Mouse (Mus musculus) neural tube, embryonic 10.5 days (tissue): Measurements from ENCODE around the gene Gm5799.
"Not testable (repeated sequence)": the region's sequence is repeated elsewhere in the genome, so short reads cannot be mapped to it uniquely, and the experiment has no call there.

Experiments used
- DNase-seq: peaks from one replicate; pipeline ENCODE4 v3.0.0-alpha.2; 2017; ENCODE audit warnings: low spot score; ENCODE audit errors: extremely low spot score

Gene Gm5799

DNA sequence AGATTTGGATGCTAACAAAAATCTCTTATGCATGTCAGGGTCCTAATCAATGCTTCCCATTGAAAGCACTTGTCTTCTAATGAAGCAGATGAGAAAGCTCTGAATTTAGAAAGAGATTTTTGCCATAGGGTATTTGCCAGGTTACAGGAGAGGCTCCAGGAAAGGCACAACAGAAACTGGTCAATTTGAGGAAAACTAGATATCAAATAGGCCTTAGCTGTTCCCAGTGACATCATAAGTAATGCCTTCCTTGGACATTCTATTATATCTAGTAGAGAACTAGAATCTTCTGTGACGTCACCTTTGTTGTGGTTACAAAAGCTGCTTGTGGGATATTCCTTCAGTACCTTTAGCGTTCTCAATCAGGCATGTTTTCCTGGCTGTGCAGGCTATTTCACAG is at the start of gene Gm5799:
Gm5799 (plus strand) TSS at position 301 of the 400 bp plus-strand sequence.
- DNase-seq: not testable (repeated sequence)

DNA sequence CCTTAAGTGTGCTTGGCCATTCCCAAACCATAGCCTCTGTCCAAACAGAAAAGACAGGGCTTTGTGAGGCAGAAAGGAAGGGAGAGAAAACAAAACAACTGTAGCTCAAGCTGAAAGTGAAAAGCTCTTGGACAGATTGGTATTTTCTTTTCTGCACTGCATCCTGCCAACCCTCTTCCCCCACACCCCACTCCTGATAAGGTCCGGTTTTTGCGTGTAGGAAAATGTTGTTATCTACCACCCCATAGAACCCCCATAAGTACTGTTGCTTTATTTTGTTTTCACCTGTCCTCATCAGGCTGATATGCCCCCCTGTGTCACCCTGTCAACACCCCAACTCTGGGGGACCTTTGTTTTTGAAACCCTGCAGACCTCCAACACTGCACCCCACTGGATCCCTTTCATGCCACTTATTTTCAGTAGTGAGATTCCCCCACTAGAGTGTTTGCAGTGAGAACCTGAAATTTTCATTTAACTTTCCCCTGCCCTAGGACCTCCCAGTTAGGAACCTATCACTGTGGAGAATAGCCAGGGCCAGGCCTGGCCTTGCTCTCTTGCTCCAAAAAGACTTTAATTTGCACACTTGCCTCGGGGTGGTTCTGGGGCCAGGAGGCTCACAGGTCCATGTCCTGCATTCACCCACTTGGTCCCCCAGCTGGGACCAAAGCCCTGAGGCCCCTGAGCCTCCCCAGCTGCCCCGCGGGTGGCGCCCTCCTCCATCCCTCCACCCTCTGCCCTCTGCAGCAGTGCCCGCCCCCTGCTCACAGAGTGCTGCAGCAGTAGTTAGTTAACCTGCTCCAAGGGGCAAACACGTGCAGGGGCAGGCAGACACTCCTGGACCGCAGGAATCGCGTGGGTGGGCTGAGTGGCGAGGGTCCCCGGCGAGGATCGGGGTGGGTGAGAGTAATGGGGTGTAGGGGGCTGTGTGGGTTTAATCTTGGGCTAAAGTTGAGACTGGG is 12.0 kb upstream of the Gm5799 start:
- peak; percentile 27 for DNase-seq

DNA sequence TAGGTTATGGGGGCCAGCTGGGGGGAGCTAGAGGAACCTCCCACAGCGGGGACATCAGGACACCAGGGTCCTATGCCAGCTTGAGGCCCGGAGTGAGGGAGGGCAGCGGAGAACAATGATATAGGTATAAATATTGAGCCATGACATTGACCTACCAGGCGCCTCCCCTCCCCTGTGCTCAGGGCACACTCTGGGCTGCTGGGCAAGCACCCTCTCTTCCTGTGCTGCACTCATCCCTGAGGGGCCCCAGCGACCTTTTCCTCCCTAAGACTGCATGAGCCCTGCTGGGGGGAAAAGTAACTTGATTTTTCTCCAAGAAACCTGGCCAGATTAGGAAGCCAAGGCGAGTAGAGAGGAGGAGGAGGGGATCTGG is 11.4 kb upstream of the Gm5799 start:
- not testable (repeated sequence) for DNase-seq

DNA sequence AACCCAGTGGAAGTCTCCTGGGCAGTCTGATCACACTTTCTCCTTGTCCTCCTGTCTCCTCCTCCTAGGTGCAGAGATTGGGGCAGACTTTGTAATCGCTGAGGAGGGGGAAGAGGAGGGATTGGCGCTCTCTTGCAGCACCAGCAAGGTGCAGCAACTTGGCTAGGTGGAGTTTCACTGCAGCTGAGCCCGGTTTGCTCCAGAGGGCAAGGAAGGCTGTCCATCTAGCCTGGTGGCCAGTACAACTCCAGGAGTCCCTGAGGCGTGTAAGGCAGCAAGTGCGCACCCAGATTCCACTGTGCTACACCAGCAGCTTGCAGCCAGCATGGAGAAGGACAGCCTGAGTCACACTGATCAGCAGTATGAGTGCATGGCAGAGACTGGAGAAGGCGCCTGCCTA is 11.0 kb upstream of the Gm5799 start:
- peak; percentile 31 for DNase-seq

DNA sequence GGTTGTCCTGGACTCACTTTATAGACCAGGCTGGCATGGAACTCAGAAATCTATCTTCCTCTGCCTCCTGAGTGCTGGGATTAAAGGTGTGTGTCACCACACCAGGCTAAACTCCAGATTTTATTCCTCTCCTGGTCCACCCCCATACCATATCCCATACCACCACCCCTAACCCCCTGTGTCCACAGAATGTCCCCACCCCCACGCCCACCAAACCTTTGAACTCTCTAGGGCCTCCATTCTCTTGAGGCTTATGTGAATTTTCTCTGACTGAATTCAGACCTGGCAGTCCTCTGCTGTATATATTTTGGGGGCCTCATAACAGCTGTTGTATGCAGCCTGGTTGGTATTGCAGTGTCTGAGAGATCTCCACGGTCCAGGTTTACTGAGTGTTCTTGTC is 5.2 kb upstream of the Gm5799 start:
- not testable (repeated sequence) for DNase-seq

DNA sequence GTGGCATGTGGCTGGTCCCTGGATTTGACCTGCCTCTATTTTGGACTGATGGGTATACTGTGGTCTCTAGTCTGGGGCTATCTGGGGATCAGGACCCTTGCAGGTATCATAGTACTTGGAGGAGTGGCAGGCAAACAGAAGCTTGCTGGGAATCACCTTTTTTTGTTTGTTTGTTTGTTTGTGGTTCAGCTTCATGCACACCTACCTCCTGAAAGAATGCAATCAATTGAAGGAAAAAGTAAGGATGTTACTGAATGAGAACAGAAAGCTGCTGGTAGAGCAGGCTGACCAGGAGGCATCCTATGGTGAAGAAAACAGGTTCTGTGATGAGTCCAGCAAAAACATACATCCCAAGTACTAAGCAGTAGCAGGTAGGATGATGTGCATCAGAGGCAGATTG is 2.9 kb downstream of the Gm5799 start:
- not testable (repeated sequence) for DNase-seq

DNA sequence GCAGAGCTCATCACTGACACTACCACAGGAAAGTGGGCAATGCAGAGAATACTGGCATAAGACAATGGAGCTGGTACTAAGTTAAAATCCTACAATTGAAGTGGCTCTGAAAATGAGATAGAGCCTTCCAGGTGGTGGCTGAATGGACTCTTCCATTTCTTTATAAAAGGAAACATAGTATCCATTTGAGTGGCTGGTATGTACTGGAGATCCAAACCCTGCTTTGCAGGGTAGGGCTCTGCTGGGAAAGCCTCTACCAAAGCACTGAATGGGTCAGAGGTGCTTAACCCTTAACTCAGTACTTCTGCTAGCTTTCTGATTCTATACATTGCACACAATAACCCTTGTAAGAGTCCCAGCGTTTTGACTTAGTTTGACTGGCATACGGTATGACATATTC is 8.9 kb downstream of the Gm5799 start:
- not testable (repeated sequence) for DNase-seq

DNA sequence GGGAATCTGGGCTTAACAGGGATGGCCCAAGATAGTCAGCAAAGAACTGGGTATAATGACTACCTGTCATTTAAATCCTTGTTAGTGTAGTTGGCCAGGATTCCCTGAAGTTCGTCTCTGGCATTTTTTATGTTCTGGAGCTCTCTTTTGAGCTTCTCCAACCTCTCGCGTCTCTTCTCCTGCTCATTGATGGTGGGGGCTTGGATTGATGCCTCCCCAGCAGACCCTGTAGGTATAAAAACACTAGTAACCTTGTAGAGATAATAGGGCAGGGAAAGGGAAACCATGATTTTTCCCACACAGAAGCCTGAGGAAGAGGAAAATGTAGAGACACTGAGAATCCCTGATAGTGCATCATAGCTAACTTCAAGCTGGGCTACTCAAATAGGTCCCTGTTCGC is 34.6 kb downstream of the Gm5799 start:
- DNase-seq: not testable (repeated sequence)

DNA sequence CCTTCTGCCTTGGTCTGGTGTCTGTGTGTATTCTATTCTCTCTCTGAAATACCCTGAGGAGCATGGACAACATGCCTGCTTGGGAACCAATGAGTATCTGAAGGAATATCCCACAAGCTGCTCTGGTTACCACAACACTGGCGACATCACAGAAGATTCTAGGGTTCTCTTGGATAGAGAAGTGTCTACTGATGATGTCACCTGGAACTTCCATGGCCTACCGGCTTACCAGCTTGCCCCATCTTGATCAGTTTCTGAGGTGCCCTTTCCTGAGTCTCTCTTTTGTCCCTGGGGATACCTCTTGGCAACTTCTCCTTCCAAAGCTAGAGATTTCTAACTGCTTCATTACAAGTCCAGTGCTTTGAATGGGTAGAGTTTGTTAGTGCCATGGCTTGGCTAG is 35.7 kb downstream of the Gm5799 start, which contains the start of gene Gm17654:
Gm17654 (minus strand) TSS at position 101 of the 400 bp plus-strand sequence.
- not testable (repeated sequence) for DNase-seq
